Mouse (Mus musculus): ENCODE measurements at regions not wholly inside any gene's neighbourhood (a gene's known extent, or its start where the extent isn't known, plus 50 kb on each side); places are given as distances from the start of the nearest gene placed in this dataset.

- Histone ChIP-seq H3K4me2 (ENCODE audit: low read depth) (no peak overlapping the region), H3K79me2 (ENCODE audit: control insufficient read depth, insufficient read depth) (no peaks in the 10 kb centered on the region), H3K36me3 (ENCODE audit: control insufficient read depth, insufficient read depth) (no peaks in the 10 kb centered on the region), H3K4me3 (no peak overlapping the region), H3K27me3 (ENCODE audit: control insufficient read depth, insufficient read depth, insufficient read length) (no peaks in the 10 kb centered on the region), H3ac (ENCODE audit: control insufficient read depth, insufficient read length) (no peak overlapping the region)
- TF ChIP-seq MYOD1 (IDR thresholded peaks at IDR 0.05; ENCODE audit: control insufficient read depth in 1 of 3, insufficient read length in 2 of 3, low read depth in 2 of 3) = no peak
- TF ChIP-seq POLR2AphosphoS2 (IDR thresholded peaks at IDR 0.05; ENCODE audit: insufficient read length, low read depth) = no peak
- TF ChIP-seq TCF12 (IDR thresholded peaks at IDR 0.05; ENCODE audit: insufficient read depth, poor library complexity, severe bottlenecking) = no peak
- TF ChIP-seq REST (IDR thresholded peaks at IDR 0.05; ENCODE audit: insufficient read depth, insufficient read length) = no peak
- no peak for TF ChIP-seq SRF (IDR thresholded peaks at IDR 0.05; ENCODE audit: control insufficient read depth, insufficient read length, low read depth)
- TF ChIP-seq USF1 (IDR thresholded peaks at IDR 0.05; ENCODE audit: low read depth) = no peak
- TF ChIP-seq CEBPB (IDR thresholded peaks at IDR 0.05; ENCODE audit: insufficient read depth, poor library complexity, severe bottlenecking) = no peak
- no peak for TF ChIP-seq TCF3 (IDR thresholded peaks at IDR 0.05; ENCODE audit: insufficient read length, low read depth)
- no peak for TF ChIP-seq MYOG (IDR thresholded peaks at IDR 0.05; ENCODE audit: control insufficient read depth in 1 of 3, insufficient read depth in 1 of 3, insufficient read length in 2 of 3, low read depth in 2 of 3)
These were observed 307.4 kb downstream of the Etnk1 start for GRCm38 (mm10) chr6:143474396-143474795.

GRCm38 (mm10) chr6:143475296-143475695, 308.3 kb downstream of the Etnk1 start:
- H3K36me3 ChIP-seq (ENCODE audit: control insufficient read depth, insufficient read depth) = no peaks in the 10 kb centered on the region
- no peaks in the 10 kb centered on the region for H3K79me2 ChIP-seq (ENCODE audit: control insufficient read depth, insufficient read depth)
- H3K27me3 ChIP-seq (ENCODE audit: control insufficient read depth, insufficient read depth, insufficient read length) = no peaks in the 10 kb centered on the region
- no peak overlapping the region for H3K4me3 ChIP-seq
- no peak overlapping the region for H3ac ChIP-seq (ENCODE audit: control insufficient read depth, insufficient read length)
- H3K4me2 ChIP-seq (ENCODE audit: low read depth) = no peak overlapping the region
- TF ChIP-seq POLR2AphosphoS2 (IDR thresholded peaks at IDR 0.05; ENCODE audit: insufficient read length, low read depth) (no peak), POLR2A (IDR thresholded peaks at IDR 0.05; ENCODE audit: insufficient read length, low read depth) (no peak), MYOD1 (IDR thresholded peaks at IDR 0.05; ENCODE audit: control insufficient read depth in 1 of 3, insufficient read length in 2 of 3, low read depth in 2 of 3) (no peak), TCF3 (IDR thresholded peaks at IDR 0.05; ENCODE audit: insufficient read length, low read depth) (no peak), TCF12 (IDR thresholded peaks at IDR 0.05; ENCODE audit: insufficient read depth, poor library complexity, severe bottlenecking) (no peak), E2F4 (IDR thresholded peaks at IDR 0.05; ENCODE audit: insufficient read depth) (no peak), SRF (IDR thresholded peaks at IDR 0.05; ENCODE audit: control insufficient read depth, insufficient read length, low read depth) (no peak), CEBPB (IDR thresholded peaks at IDR 0.05; ENCODE audit: insufficient read depth, poor library complexity, severe bottlenecking) (no peak), MAX (IDR thresholded peaks at IDR 0.05; ENCODE audit: low read depth) (no peak), MYOG (IDR thresholded peaks at IDR 0.05; ENCODE audit: control insufficient read depth in 1 of 3, insufficient read depth in 1 of 3, insufficient read length in 2 of 3, low read depth in 2 of 3) (no peak), REST (IDR thresholded peaks at IDR 0.05; ENCODE audit: insufficient read depth, insufficient read length) (no peak), USF1 (IDR thresholded peaks at IDR 0.05; ENCODE audit: low read depth) (no peak)

GRCm38 (mm10) chr6:143477396-143477795, 310.4 kb downstream of the Etnk1 start:
- Histone ChIP-seq H3K36me3 (ENCODE audit: control insufficient read depth, insufficient read depth) (no peaks in the 10 kb centered on the region), H3K4me3 (no peak overlapping the region), H3K79me2 (ENCODE audit: control insufficient read depth, insufficient read depth) (no peaks in the 10 kb centered on the region), H3ac (ENCODE audit: control insufficient read depth, insufficient read length) (no peak overlapping the region), H3K4me2 (ENCODE audit: low read depth) (no peak overlapping the region), H3K27me3 (ENCODE audit: control insufficient read depth, insufficient read depth, insufficient read length) (no peaks in the 10 kb centered on the region)
- TF ChIP-seq REST (IDR thresholded peaks at IDR 0.05; ENCODE audit: insufficient read depth, insufficient read length) = no peak
- TF ChIP-seq MAX (IDR thresholded peaks at IDR 0.05; ENCODE audit: low read depth) = no peak
- no peak for TF ChIP-seq CEBPB (IDR thresholded peaks at IDR 0.05; ENCODE audit: insufficient read depth, poor library complexity, severe bottlenecking)
- no peak for TF ChIP-seq TCF3 (IDR thresholded peaks at IDR 0.05; ENCODE audit: insufficient read length, low read depth)
- TF ChIP-seq SRF (IDR thresholded peaks at IDR 0.05; ENCODE audit: control insufficient read depth, insufficient read length, low read depth) = no peak
- TF ChIP-seq MYOG (IDR thresholded peaks at IDR 0.05; ENCODE audit: control insufficient read depth in 1 of 3, insufficient read depth in 1 of 3, insufficient read length in 2 of 3, low read depth in 2 of 3) = no peak
- TF ChIP-seq USF1 (IDR thresholded peaks at IDR 0.05; ENCODE audit: low read depth) = no peak
- no peak for TF ChIP-seq E2F4 (IDR thresholded peaks at IDR 0.05; ENCODE audit: insufficient read depth)
- no peak for TF ChIP-seq POLR2AphosphoS2 (IDR thresholded peaks at IDR 0.05; ENCODE audit: insufficient read length, low read depth)
- no peak for TF ChIP-seq POLR2A (IDR thresholded peaks at IDR 0.05; ENCODE audit: insufficient read length, low read depth)
- no peak for TF ChIP-seq MYOD1 (IDR thresholded peaks at IDR 0.05; ENCODE audit: control insufficient read depth in 1 of 3, insufficient read length in 2 of 3, low read depth in 2 of 3)
- no peak for TF ChIP-seq TCF12 (IDR thresholded peaks at IDR 0.05; ENCODE audit: insufficient read depth, poor library complexity, severe bottlenecking)

- no peak for TF ChIP-seq POLR2AphosphoS2 (IDR thresholded peaks at IDR 0.05; ENCODE audit: insufficient read length, low read depth)
- peak; percentile 19; the same call in 1 of the 2 replicates for TF ChIP-seq CEBPB (IDR thresholded peaks at IDR 0.05; ENCODE audit: insufficient read depth, poor library complexity, severe bottlenecking)
- no peak for TF ChIP-seq MYOG (IDR thresholded peaks at IDR 0.05; ENCODE audit: control insufficient read depth in 1 of 3, insufficient read depth in 1 of 3, insufficient read length in 2 of 3, low read depth in 2 of 3)
- no peak for TF ChIP-seq MAX (IDR thresholded peaks at IDR 0.05; ENCODE audit: low read depth)
- Histone ChIP-seq H3ac (ENCODE audit: control insufficient read depth, insufficient read length) (no peak overlapping the region), H3K4me2 (ENCODE audit: low read depth) (peak overlapping the region; percentile 37), H3K79me2 (ENCODE audit: control insufficient read depth, insufficient read depth) (no peaks in the 10 kb centered on the region), H3K36me3 (ENCODE audit: control insufficient read depth, insufficient read depth) (no peaks in the 10 kb centered on the region), H3K4me3 (no peak overlapping the region), H3K27me3 (ENCODE audit: control insufficient read depth, insufficient read depth, insufficient read length) (no peaks in the 10 kb centered on the region)
These were observed 312.2 kb downstream of the Etnk1 start for GRCm38 (mm10) chr6:143479239-143479638.
